Mouse (Mus musculus) CH12.LX (cell line): Measurements from ENCODE around the gene Kcnn3. TPM values are rescaled to one million over a fixed set of nuclear protein-coding genes. Genes with fewer than 3 reads are reported as not detected.

Experiments used
- DNase-seq: peaks from one replicate; pipeline ENCODE4 v3.0.0-alpha.2; 2013; ENCODE audit errors: extremely low read depth
- H3K27ac ChIP-seq: 2 replicates; pipeline ENCODE4 v1.5.1; 2012; ENCODE audit warnings: low read depth, mild to moderate bottlenecking, control low read depth, moderate library complexity; ENCODE audit not compliant: insufficient read depth
- H3K27me3 ChIP-seq: replicated peaks from 2 replicates; pipeline ENCODE3; 2012; ENCODE audit warnings: inconsistent platforms
- H3K36me3 ChIP-seq, 2 experiments: replicated peaks in 1 of 2; 2 replicates each; pipeline versions ENCODE3 to v1.6.1; 2012; ENCODE audit warnings: inconsistent platforms in 1 of 2, low read length in 1 of 2, mild to moderate bottlenecking in 1 of 2, mixed read lengths in 1 of 2, moderate library complexity in 1 of 2; ENCODE audit not compliant: control insufficient read depth in 1 of 2, insufficient read depth in 1 of 2
- H3K4me1 ChIP-seq, 2 experiments: 2 replicates each; pipeline ENCODE4 v1.6.1; 2012; ENCODE audit warnings: inconsistent platforms in 1 of 2, moderate library complexity in 1 of 2; ENCODE audit not compliant: insufficient read depth in 2 of 2, control insufficient read depth in 1 of 2
- H3K4me2 ChIP-seq: 2 replicates; pipeline ENCODE4 v1.6.1; 2012; ENCODE audit warnings: low read depth, mild to moderate bottlenecking, control low read depth; ENCODE audit not compliant: poor library complexity, insufficient read depth, severe bottlenecking
- H3K4me3 ChIP-seq, 3 experiments: fragments of 150-350 bp in 1 of 3; sonication (generic) in 1 of 3; replicated peaks in 1 of 3; 2 replicates each; pipeline versions ENCODE3 to v1.5.1; 2011 to 2012; ENCODE audit warnings: low read depth in 2 of 3, low read length in 2 of 3, mild to moderate bottlenecking in 2 of 3, moderate library complexity in 2 of 3, control low read depth in 1 of 3, improper control_type of control experiment in 1 of 3, inconsistent platforms in 1 of 3, mixed read lengths in 1 of 3; ENCODE audit not compliant: poor library complexity in 1 of 3
- H3K79me2 ChIP-seq: replicated peaks from 2 replicates; pipeline ENCODE4 v1.6.1; 2012; ENCODE audit warnings: mild to moderate bottlenecking, moderate library complexity; ENCODE audit not compliant: control insufficient read depth, poor library complexity, insufficient read depth, severe bottlenecking; ENCODE audit errors: extremely low read depth
- H3K9ac ChIP-seq: 2 replicates; pipeline ENCODE4 v1.6.1; 2012; ENCODE audit warnings: low read depth, mild to moderate bottlenecking, control low read depth, moderate library complexity; ENCODE audit not compliant: insufficient read depth
- H3K9me3 ChIP-seq: replicated peaks from 2 replicates; pipeline ENCODE3; 2012; ENCODE audit warnings: low read length, inconsistent platforms, mixed read lengths
- BHLHE40 ChIP-seq: IDR thresholded peaks from 2 replicates; pipeline ENCODE4 v1.6.1; 2011; ENCODE audit warnings: mild to moderate bottlenecking, low read depth, low read length, improper control_type of control experiment
- CHD1 ChIP-seq: IDR thresholded peaks from 2 replicates; pipeline ENCODE4 v1.6.1; 2012; ENCODE audit warnings: low read depth, low read length, improper control_type of control experiment, inconsistent platforms
- CHD2 ChIP-seq: IDR thresholded peaks from 2 replicates; pipeline ENCODE4 v1.6.1; 2011; ENCODE audit warnings: low read length, improper control_type of control experiment
- CTCF ChIP-seq, 2 experiments: IDR thresholded peaks in 1 of 2; conservative IDR thresholded peaks in 1 of 2; 2 replicates each; pipeline ENCODE4 v1.5.1; 2011 to 2012; ENCODE audit warnings: low read depth in 2 of 2, low read length in 2 of 2, improper control_type of control experiment in 1 of 2, inconsistent platforms in 1 of 2, mild to moderate bottlenecking in 1 of 2, moderate library complexity in 1 of 2
- E2F4 ChIP-seq: IDR thresholded peaks from 2 replicates; pipeline ENCODE4 v1.6.1; 2011; ENCODE audit warnings: low read depth, low read length, improper control_type of control experiment; ENCODE audit not compliant: insufficient replicate concordance
- EP300 ChIP-seq: IDR thresholded peaks from 2 replicates; pipeline ENCODE4 v1.6.1; 2011; ENCODE audit warnings: low read length, improper control_type of control experiment
- GABPA ChIP-seq: IDR thresholded peaks from 2 replicates; pipeline ENCODE4 v1.6.1; 2012; ENCODE audit warnings: low read depth, low read length, improper control_type of control experiment, inconsistent platforms; ENCODE audit not compliant: insufficient replicate concordance
- HCFC1 ChIP-seq: IDR thresholded peaks from 2 replicates; pipeline ENCODE4 v1.6.1; 2012; ENCODE audit warnings: low read depth, mild to moderate bottlenecking, inconsistent platforms, low read length, improper control_type of control experiment
- IRF4 ChIP-seq: IDR thresholded peaks from 2 replicates; pipeline ENCODE4 v1.6.1; 2014; ENCODE audit warnings: low read depth, mild to moderate bottlenecking, inconsistent platforms, low read length, improper control_type of control experiment
- JUN ChIP-seq: IDR thresholded peaks from 2 replicates; pipeline ENCODE4 v1.6.1; 2011; ENCODE audit warnings: low read depth, mild to moderate bottlenecking, low read length, improper control_type of control experiment, moderate library complexity; ENCODE audit not compliant: insufficient read depth
- JUND ChIP-seq: conservative IDR thresholded peaks from 2 replicates; pipeline ENCODE4 v1.6.1; 2011; ENCODE audit warnings: low read depth, low read length, improper control_type of control experiment
- KAT2A ChIP-seq: IDR thresholded peaks from 2 replicates; pipeline ENCODE4 v1.6.1; 2012; ENCODE audit warnings: low read length, improper control_type of control experiment, inconsistent platforms; ENCODE audit not compliant: insufficient replicate concordance
- MAFK ChIP-seq: IDR thresholded peaks from 2 replicates; pipeline ENCODE4 v1.6.1; 2011; ENCODE audit warnings: low read length, improper control_type of control experiment; ENCODE audit not compliant: insufficient replicate concordance
- MAX ChIP-seq: IDR thresholded peaks from 2 replicates; pipeline ENCODE4 v1.6.1; 2011; ENCODE audit warnings: low read length, improper control_type of control experiment
- MAZ ChIP-seq: IDR thresholded peaks from 2 replicates; pipeline ENCODE4 v1.6.1; 2012; ENCODE audit warnings: low read depth, mild to moderate bottlenecking, inconsistent platforms, low read length, improper control_type of control experiment, moderate library complexity
- MEF2A ChIP-seq: IDR thresholded peaks from 2 replicates; pipeline ENCODE4 v1.6.1; 2014; ENCODE audit warnings: low read depth, mild to moderate bottlenecking, inconsistent platforms, low read length, improper control_type of control experiment, borderline replicate concordance
- MXI1 ChIP-seq: IDR thresholded peaks from 2 replicates; pipeline ENCODE4 v1.6.1; 2011; ENCODE audit warnings: mild to moderate bottlenecking, low read depth, low read length, improper control_type of control experiment
- NELFE ChIP-seq: IDR thresholded peaks from 2 replicates; pipeline ENCODE4 v1.6.1; 2011; ENCODE audit warnings: low read depth, low read length, improper control_type of control experiment
- NRF1 ChIP-seq: IDR thresholded peaks from 2 replicates; pipeline ENCODE4 v1.6.1; 2014; ENCODE audit warnings: low read depth, mild to moderate bottlenecking, inconsistent platforms, low read length, improper control_type of control experiment, moderate library complexity
- PAX5 ChIP-seq: IDR thresholded peaks from 2 replicates; pipeline ENCODE4 v1.6.1; 2012; ENCODE audit warnings: low read length, inconsistent platforms, mixed read lengths
- POLR2A ChIP-seq: IDR thresholded peaks from 2 replicates; pipeline ENCODE4 v1.6.1; 2011; ENCODE audit warnings: low read depth, mild to moderate bottlenecking, improper control_type of control experiment, low read length
- RAD21 ChIP-seq: IDR thresholded peaks from 2 replicates; pipeline ENCODE4 v1.6.1; 2011; ENCODE audit warnings: low read depth, mild to moderate bottlenecking, low read length, improper control_type of control experiment, moderate library complexity
- RCOR1 ChIP-seq: conservative IDR thresholded peaks from 2 replicates; pipeline ENCODE4 v1.6.1; 2012; ENCODE audit warnings: low read depth, mild to moderate bottlenecking, inconsistent platforms, low read length, improper control_type of control experiment
- SIN3A ChIP-seq: IDR thresholded peaks from 2 replicates; pipeline ENCODE4 v1.6.1; 2012; ENCODE audit warnings: low read length, improper control_type of control experiment, inconsistent platforms
- SMC3 ChIP-seq: IDR thresholded peaks from 2 replicates; pipeline ENCODE4 v1.6.1; 2011; ENCODE audit warnings: low read depth, low read length, improper control_type of control experiment
- TBP ChIP-seq: conservative IDR thresholded peaks from 2 replicates; pipeline ENCODE4 v1.6.1; 2011; ENCODE audit warnings: low read depth, low read length, improper control_type of control experiment
- TCF12 ChIP-seq: IDR thresholded peaks from 2 replicates; pipeline ENCODE4 v1.6.1; 2014; ENCODE audit warnings: low read depth, mild to moderate bottlenecking, inconsistent platforms, low read length, improper control_type of control experiment
- UBTF ChIP-seq: IDR thresholded peaks from 2 replicates; pipeline ENCODE4 v1.6.1; 2012; ENCODE audit warnings: low read depth, mild to moderate bottlenecking, inconsistent platforms, low read length, improper control_type of control experiment, moderate library complexity
- USF1 ChIP-seq: IDR thresholded peaks from 2 replicates; pipeline ENCODE4 v1.6.1; 2014; ENCODE audit warnings: low read depth, mild to moderate bottlenecking, inconsistent platforms, low read length, improper control_type of control experiment
- USF2 ChIP-seq: conservative IDR thresholded peaks from 2 replicates; pipeline ENCODE4 v1.6.1; 2011; ENCODE audit warnings: low read depth, low read length, improper control_type of control experiment
- ZC3H11A ChIP-seq: IDR thresholded peaks from 2 replicates; pipeline ENCODE4 v1.6.1; 2012; ENCODE audit warnings: low read depth, mild to moderate bottlenecking, inconsistent platforms, low read length, improper control_type of control experiment
- ZKSCAN1 ChIP-seq: IDR thresholded peaks from 2 replicates; pipeline ENCODE4 v1.6.1; 2012; ENCODE audit warnings: low read depth, inconsistent platforms, low read length, improper control_type of control experiment, borderline replicate concordance
- ZNF384 ChIP-seq: IDR thresholded peaks from 2 replicates; pipeline ENCODE4 v1.6.1; 2012; ENCODE audit warnings: low read depth, low read length, improper control_type of control experiment, inconsistent platforms
- dilution Hi-C: fragments of 300-500 bp; cut with MboI; formaldehyde crosslinking; loops from 2 replicates; pipeline ENCODE4 v1.14.3; 2020; ENCODE audit warnings: low sequenced_read_pairs; ENCODE audit not compliant: extremely low pct_unique_long_range_greater_than_20kb, extremely low pct_ligation_motif_present
- in situ Hi-C: fragments of 300-500 bp; cut with MboI; formaldehyde crosslinking; loops from 3 replicates; pipeline ENCODE4 v1.14.3; 2019; ENCODE audit warnings: low sequenced_read_pairs, low pct_ligation_motif_present, low pct_unique_long_range_greater_than_20kb, mixed read lengths
- polyA plus RNA-seq: library from polyadenylated mRNA; unstranded; fragments of >175 nt; gene quantifications from 2 replicates; pipeline ENCODE4 v1.2.1, GENCODE M21; 2012; ENCODE audit warnings: low read depth; ENCODE audit not compliant: insufficient read length
- total RNA-seq, 2 experiments: library from RNA; depleted of rRNA; stranded (reverse); fragments of 300-350 nt in 1 of 2; fragments of >200 nt in 1 of 2; gene quantifications; 2 replicates each; pipeline ENCODE4 v1.2.3; 2012 to 2014

Gene Kcnn3
- total and polyA plus RNA-seq, 3 experiments, result 0.06 TPM; not detected in 2

GRCm38 (mm10) chr3:89598967-89599366 is 79.0 kb downstream of the Kcnn3 start:
- dilution Hi-C loops, result no loop called here

GRCm38 (mm10) chr3:89601060-89601459 is 81.1 kb downstream of the Kcnn3 start:
- TF ChIP-seq TCF12 (no peak), BHLHE40 (no peak), MAX (no peak), JUND (no peak), MXI1 (no peak), CHD2 (no peak), MEF2A (no peak), PAX5 (no peak), USF2 (no peak), KAT2A (no peak), USF1 (no peak), MAZ (no peak), IRF4 (no peak), JUN (no peak), CTCF (conservative IDR thresholded peaks at IDR 0.05 in 1 of 2, IDR thresholded peaks at IDR 0.05 in 1 of 2; ENCODE audit: low read depth in 2 of 2, low read length in 2 of 2) (no peak), NRF1 (no peak), HCFC1 (no peak), CHD1 (no peak)
- TF ChIP-seq, all 38 proteins: peak for 0
- dilution Hi-C loops (no loop called here), in situ Hi-C loops (no loop called here)
- H3K79me2 ChIP-seq, result no peaks in the 10 kb centered on the region
- H3K4me2 ChIP-seq, result no peak overlapping the region
- H3K27ac ChIP-seq, result no peak overlapping the region
- H3K9ac ChIP-seq, result no peak overlapping the region
- DNase-seq, result no peak
- no peak overlapping the region for H3K4me3 ChIP-seq
- peaks cover 0 to 30% of the 10 kb centered on the region in 2 experiments; a peak in 2 of 4 replicates for H3K4me1 ChIP-seq
- no peaks in the 10 kb centered on the region for H3K27me3 ChIP-seq
- H3K9me3 ChIP-seq, result peaks cover 9% of the 10 kb centered on the region
- no peaks in the 10 kb centered on the region for H3K36me3 ChIP-seq

More at GRCm38 (mm10) chr3:89598967-89599366, 79.0 kb downstream of the Kcnn3 start:
- Histone ChIP-seq H3K4me1 (peaks cover 0 to 12% of the 10 kb centered on the region in 2 experiments; a peak in 2 of 4 replicates), H3K9me3 (peaks cover 9% of the 10 kb centered on the region), H3K27me3 (no peaks in the 10 kb centered on the region), H3K36me3 (no peaks in the 10 kb centered on the region), H3K9ac (no peak overlapping the region), H3K4me3 (no peak overlapping the region), H3K27ac (no peak overlapping the region), H3K4me2 (no peak overlapping the region), H3K79me2 (no peaks in the 10 kb centered on the region)
- in situ Hi-C loops, result no loop called here
- TF ChIP-seq SMC3 (peak; percentile 10; the same call in 1 of the 2 replicates), MAZ (no peak), NRF1 (no peak), ZKSCAN1 (no peak), ZNF384 (no peak), CHD2 (no peak), CHD1 (no peak), CTCF (conservative IDR thresholded peaks at IDR 0.05 in 1 of 2, IDR thresholded peaks at IDR 0.05 in 1 of 2; ENCODE audit: low read depth in 2 of 2, low read length in 2 of 2) (peak in 1 of 2 experiments; percentile 34; a peak in 2 of 4 replicates), NELFE (no peak), GABPA (no peak), USF1 (no peak), EP300 (no peak), E2F4 (no peak), POLR2A (no peak), JUND (no peak), PAX5 (no peak), UBTF (no peak), MAFK (no peak), ZC3H11A (no peak), RAD21 (peak; percentile 2), SIN3A (no peak), TBP (no peak), MXI1 (no peak), RCOR1 (no peak)
- no peak for DNase-seq
